Mouse (Mus musculus) large intestine, adult 2 months (tissue): ENCODE data around the gene Uimc1. TPM values are rescaled to one million over a fixed set of nuclear protein-coding genes. Genes with fewer than 3 reads are reported as not detected.

ENCODE experiments used
- DNase-seq: peaks from one replicate; pipeline ENCODE4 v3.0.0-alpha.2; 2012; ENCODE audit warnings: low read depth, low spot score
- WGBS: fragments of 180-500 bp; shearing (Covaris S2); methylation state at CpG from one replicate; pipeline ENCODE4 v1.1.7; 2018; 5-methylcytosine and 5-hydroxymethylcytosine counted together
- polyA plus RNA-seq: library from polyadenylated mRNA; depleted of rRNA; stranded (reverse); fragments of >200 nt; gene quantifications from 2 replicates; pipeline ENCODE4 v1.2.3, GENCODE M21; 2012

Gene Uimc1
- polyA plus RNA-seq, 1 experiment, result 5.4 TPM

- no peak for DNase-seq
- WGBS, result 73% methylated on average over 2 of the region's 2 CpGs
These were observed 36.8 kb downstream of the Uimc1 start for GRCm38 (mm10) chr13:55063276-55063675.

- 98% methylated on average over 2 of the region's 2 CpGs for WGBS
- no peak for DNase-seq
These were observed 42.1 kb downstream of the Uimc1 start for GRCm38 (mm10) chr13:55058042-55058441.

DNA sequence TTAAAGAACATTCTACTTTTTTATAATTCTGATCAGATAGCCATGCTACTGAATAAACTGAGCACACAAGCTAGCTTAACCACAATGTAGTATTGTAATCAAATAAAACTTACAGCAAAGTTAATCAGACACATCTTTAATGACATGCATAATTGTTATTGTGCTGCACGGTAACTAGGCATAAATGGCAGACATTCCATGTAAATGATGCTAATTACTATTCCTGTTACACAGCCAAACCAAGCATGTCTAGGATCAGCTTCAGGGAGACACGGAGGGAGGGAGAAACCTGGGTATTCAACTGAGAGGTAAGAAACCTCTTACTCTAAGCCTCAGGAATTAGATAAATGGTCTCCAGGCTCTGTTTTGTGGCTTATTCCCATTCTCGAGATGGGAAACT is 52.4 kb downstream of the Uimc1 start:
- DNase-seq, result no peak
- 86% methylated on average over 3 of the region's 3 CpGs for WGBS

DNA sequence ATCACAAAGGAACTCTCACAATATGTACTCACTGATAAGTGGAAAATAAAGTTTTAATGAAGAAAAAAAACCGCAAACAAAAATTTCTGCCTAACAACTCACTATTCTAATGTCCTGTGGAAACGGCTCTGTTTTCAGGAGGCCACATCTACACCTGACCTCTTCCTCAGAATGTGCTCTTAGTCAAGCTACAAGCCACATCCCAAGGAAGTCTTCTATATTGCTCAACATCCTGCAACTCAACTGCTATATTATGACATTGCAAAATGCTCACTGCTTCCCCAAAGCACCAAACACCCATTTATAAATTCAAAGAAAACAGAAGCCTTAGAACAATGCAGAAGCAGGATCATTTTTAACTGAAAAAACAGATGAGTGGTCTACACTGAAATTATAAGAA is 60.1 kb downstream of the Uimc1 start:
- DNase-seq, result no peak
- 89% methylated on average over 2 of the region's 2 CpGs for WGBS

DNA sequence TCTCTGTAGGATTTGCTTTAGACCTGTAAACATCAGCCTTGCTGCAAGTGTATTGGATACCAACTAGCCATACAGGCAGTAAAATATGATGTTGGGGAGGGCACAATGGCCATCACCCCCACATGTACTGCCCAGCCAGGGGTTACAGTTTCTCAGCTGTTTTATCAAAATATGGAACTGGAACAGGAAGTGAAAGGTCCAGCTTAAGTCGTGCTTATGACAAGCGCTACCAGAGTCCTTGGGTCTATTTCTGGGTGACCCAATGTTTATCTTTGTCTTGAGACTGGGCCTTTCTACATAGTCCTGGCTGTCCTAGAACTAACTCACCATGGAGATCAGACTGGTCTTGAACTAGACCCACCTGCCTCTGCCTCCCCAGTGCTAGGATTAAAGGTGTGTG is 75.9 kb downstream of the Uimc1 start:
- DNase-seq, result no peak
- 81% methylated on average over 2 of the region's 2 CpGs for WGBS

GRCm38 (mm10) chr13:55022715-55023114 is 77.4 kb downstream of the Uimc1 start:
- 31% methylated on average over 9 of the region's 9 CpGs for WGBS
- DNase-seq, result peak; percentile 6

- no peak for DNase-seq
- WGBS, result 61% methylated on average over 4 of the region's 4 CpGs
These were observed 77.8 kb downstream of the Uimc1 start for GRCm38 (mm10) chr13:55022256-55022655.

DNA sequence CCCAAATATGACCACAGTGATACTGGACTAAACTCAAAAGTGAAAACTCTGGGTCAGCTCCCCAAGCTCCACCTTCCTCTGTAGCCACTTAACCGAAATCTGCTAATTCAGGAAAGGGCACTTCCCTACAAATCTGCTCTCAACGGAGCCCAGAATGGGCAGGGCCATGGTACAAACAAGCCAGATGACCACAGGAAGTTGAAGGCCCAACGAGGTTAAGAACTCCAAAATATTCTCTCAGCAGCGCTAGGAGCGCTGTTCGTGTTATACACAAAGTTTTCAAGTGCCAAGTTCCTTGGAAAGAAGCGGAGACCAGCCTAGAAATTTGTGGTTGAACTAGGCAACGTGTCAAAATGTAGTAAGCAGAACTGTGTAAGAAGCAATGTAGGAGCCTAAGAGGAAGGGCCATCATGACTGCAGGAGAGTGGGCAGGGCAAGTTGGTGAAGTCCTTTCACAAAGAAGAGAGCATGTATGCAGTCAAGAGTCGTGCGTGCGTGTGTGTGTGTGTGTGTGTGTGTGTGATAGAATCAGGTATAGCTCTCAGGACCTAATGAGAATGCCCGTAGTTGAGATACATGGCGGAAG is 78.8 kb downstream of the Uimc1 start, which contains the start of gene Hk3:
TSS of gene Hk3 (minus strand) at position 192 of the 586 bp plus-strand sequence.
- DNase-seq, result no peak

DNA sequence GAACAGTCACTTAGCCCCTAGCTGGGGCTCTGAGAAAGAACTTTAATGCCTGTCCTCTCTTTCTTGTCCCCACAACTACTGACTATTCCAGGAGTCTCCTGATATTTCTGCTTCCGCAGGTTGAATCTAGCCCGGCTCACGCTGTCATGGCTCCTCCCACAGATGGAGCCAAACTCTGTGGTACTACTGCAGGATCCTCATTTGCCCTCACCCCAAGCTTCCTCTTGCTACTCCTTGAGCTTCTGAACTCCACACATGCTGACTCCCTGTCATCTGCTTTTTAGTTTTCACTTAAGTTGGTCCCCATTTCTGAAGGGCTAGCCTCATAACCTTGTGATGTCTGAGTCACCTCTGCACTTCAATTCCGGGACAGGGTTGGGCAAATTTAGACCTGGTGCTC is 80.0 kb downstream of the Uimc1 start:
- WGBS, result 82% methylated on average over 4 of the region's 4 CpGs
- DNase-seq, result no peak

More for the DNA sequence above, 78.8 kb downstream of the Uimc1 start, which contains the start of gene Hk3:
- WGBS, result 78% methylated on average over 13 of the region's 13 CpGs

DNA sequence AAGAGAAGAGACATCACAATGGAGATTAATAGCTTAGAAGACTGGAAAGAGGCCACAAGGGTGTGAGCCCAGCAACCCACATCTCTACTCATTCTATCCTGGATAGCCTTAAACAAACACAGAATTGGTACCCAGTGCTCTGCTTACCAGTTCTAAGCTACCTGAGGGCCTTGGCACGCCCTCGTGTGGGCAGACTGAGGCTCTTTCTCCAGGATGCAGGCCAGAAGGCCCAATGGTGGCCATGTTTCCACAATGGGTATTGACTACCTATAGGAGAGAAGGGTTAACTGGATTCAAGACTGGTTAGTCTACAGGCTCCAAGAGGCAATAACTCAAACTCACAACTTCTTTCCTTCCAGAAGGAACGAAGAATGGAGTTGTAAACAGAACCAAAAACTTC is 80.9 kb downstream of the Uimc1 start:
- 49% methylated on average over 3 of the region's 3 CpGs for WGBS
- DNase-seq, result no peak

- 72% methylated on average over 9 of the region's 9 CpGs for WGBS
These were observed 81.4 kb downstream of the Uimc1 start for GRCm38 (mm10) chr13:55018700-55019099.

GRCm38 (mm10) chr13:55017898-55018599 is 82.1 kb downstream of the Uimc1 start:
- DNase-seq, result no peak
- WGBS, result 68% methylated on average over 8 of the region's 8 CpGs

More at GRCm38 (mm10) chr13:55018700-55019099, 81.4 kb downstream of the Uimc1 start:
- DNase-seq, result no peak

DNA sequence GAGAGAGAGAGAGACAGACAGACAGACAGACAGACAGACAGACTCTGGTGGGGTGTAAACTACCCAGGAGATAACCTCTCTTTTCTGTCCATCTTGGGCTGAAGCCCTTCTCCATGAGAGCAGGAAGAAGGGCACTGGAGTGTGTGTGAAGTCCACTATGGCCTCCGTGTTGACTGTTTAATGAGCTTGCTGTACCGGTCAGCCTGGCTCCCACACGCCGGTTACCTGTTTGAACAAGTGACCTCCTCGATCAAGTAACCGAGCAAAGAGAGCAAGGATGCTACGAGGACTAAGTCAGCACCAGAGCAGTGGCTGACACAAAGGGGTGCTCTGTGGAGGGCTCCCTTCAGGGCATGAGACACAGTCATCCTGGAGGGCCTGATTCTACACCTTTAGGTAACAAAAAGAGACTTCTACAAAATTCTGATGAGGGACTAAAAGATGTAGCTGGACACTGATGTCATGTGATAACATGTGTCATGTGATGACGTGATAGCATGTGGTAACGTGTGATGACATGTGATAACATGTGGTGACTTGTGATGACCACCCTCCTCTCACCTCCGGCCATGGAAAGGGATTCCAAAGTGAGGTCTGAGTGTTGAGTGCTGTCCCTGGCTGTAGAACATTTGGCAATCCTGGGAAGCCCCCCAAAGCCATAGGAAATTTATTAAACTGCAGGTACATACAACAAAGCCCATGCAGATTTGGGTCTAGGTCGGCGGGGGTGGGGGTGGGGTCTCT is 82.8 kb downstream of the Uimc1 start:
- no peak for DNase-seq
- WGBS, result 53% methylated on average over 12 of the region's 12 CpGs

DNA sequence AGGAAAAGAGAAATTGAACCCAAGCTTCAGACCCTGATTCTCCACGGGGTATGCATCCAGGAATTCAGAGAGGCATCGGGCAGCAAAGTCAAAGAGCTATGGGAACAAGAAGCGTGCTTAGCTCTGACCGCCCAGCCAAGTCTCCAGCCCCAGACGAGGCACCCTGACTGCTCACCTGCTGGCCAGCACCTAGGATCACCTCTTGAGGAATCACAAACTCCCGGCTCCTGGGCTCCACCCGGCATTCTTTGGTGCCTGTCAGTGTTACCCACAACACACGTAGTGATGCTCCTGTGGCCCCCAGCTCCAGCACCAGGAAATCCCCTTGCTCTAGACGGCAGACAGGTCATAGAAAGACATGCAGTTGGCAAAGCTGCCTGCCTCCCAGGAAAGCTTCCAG is 85.6 kb downstream of the Uimc1 start:
- 54% methylated on average over 9 of the region's 9 CpGs for WGBS
- no peak for DNase-seq

DNA sequence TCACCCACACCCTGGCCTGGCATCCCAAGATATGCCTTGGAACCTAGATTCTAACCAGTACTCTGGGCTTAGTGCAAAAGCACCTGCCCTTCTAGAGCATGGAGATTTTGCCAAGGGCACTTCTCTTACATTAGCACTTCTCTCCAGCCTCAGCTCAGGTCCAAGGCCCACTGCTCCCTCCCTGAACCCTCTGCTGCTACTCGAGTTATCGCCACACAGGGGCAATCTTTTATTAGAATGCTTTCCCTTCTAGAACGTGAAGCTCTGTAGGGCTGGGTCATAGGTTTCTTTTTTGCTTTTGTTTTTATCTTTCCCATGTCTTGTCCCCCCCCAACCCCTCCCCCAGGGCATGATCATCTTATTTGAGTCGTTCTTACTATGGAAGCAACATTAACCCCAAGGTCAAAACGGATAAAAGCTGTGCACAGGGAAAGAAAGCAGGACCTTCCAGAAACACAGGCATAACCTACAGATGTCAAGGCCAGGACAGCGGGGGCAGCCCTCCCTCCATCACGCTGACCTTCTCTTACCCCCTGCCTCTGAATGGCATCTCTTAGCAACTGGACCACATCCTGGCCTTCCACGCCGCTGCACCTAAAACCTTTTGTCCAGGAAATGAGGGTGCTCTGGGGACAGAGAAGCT is 86.3 kb downstream of the Uimc1 start:
- 23% methylated on average over 9 of the region's 9 CpGs for WGBS
- DNase-seq, result no peak

DNA sequence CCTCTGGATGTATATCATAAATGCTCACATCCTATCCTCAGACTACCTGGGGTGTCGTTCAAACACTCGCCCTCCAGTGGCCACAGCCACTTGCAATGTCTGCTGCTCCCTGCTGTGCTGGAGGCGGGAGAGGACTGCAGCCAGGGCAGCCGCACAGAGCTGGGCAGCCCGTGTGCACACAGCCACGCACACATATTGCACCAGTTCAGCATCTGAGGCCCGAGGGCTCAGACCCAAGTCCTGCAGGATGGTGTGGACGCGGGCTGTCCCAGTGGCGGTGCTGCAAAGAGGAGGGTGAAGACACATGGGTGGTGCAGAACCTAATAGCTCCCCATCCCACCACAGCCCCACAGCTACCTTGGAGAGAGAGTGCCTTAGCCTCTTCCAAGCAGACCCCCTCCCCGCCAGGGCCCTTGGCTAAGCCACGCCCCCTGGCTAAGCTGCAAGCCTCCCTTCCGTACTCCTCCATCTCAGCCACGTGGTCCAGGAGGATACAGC is 88.1 kb downstream of the Uimc1 start:
- DNase-seq, result no peak
- WGBS, result 9% methylated on average over 14 of the region's 14 CpGs

- DNase-seq, result no peak
- 87% methylated on average over 15 of the region's 15 CpGs for WGBS
These were observed 89.0 kb downstream of the Uimc1 start for GRCm38 (mm10) chr13:55011103-55011502.

GRCm38 (mm10) chr13:55008589-55008988 is 91.5 kb downstream of the Uimc1 start:
- 79% methylated on average over 6 of the region's 6 CpGs for WGBS
- no peak for DNase-seq

GRCm38 (mm10) chr13:55006415-55006742 is 93.7 kb downstream of the Uimc1 start:
- WGBS, result 34% methylated on average over 7 of the region's 7 CpGs
- DNase-seq, result no peak
